13 mouse cellular contexts compared by ENCODE assay signal in genomic region chr9:123763771-123764170, GRCm38 (mm10). TPM values are rescaled to one million over a fixed set of nuclear protein-coding genes. Genes with fewer than 3 reads are reported as not detected.
"Had no signal": no experiment of that assay in that cellular context is flagged by ENCODE, and none has a peak within 500 bp of the region (broad histone marks: within the 10 kb centered on the region; RNA-seq: fewer than 3 reads in every experiment).

No protein-coding gene starts in this region.

- H3K4me3 ChIP-seq: layer of hippocampus, adult 2 months; liver, embryonic 13.5 days; midbrain, embryonic 13.5 days; stomach, embryonic 15.5 days had no signal

- H3K27ac ChIP-seq: kidney, postnatal 0 days; layer of hippocampus, adult 2 months; liver, embryonic 13.5 days; midbrain, embryonic 13.5 days; stomach, embryonic 15.5 days had no signal

- DNase-seq: kidney, adult 2 months; kidney, postnatal 25 days; layer of hippocampus, postnatal 36 days; liver, embryonic 13.5 days; lung, adult 2 months; lung, postnatal 14 days; lung, postnatal 4 days had no signal

RNA-seq across cellular contexts. Expression of gene Cxcr6, which starts 42.5 kb away (rescaled TPM):
- total RNA-seq: layer of hippocampus, adult 2 months; layer of hippocampus, postnatal 10 days; layer of hippocampus, postnatal 36 days; left cerebral cortex, postnatal 25 days had no signal
